Mouse (Mus musculus): ENCODE measurements around the gene Anxa3.

DNA sequence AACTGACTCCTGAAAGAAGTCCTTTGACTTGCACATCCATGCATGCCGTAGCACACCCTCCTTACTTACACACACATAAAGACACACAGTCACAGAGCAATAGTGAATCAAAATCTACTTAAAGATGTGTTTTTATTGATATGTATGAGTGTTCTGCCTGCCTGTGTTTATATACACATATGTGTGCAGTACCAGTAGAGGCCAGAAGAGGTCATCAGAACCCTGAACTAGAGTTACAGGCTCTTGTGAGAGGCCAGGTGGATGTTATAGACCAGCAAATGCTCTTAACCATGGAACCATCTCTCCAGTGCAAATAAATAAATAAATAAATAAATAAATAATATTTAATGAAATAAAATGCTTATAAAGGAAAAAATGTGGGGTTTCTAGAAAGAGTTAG, 85.0 kb downstream of the Anxa3 start:
- no peak for TF ChIP-seq POLR2A (IDR thresholded peaks at IDR 0.05; ENCODE audit: borderline replicate concordance, extremely low read depth, insufficient read depth, insufficient read length, poor library complexity, severe bottlenecking)
- peak; percentile 39; the same call in 1 of the 2 replicates for TF ChIP-seq CTCF (IDR thresholded peaks at IDR 0.05; ENCODE audit: borderline replicate concordance, extremely low read depth, insufficient read depth, insufficient read length)

Data from brain, embryonic 14.5 days (tissue).